Mouse (Mus musculus): ENCODE data around the gene Sppl2a. TPM values are rescaled to one million over a fixed set of nuclear protein-coding genes. Genes with fewer than 3 reads are reported as not detected.
"Not testable (repeated sequence)": the region's sequence is repeated elsewhere in the genome, so short reads cannot be mapped to it uniquely, and the experiment has no call there.

Gene Sppl2a
- polyA plus RNA-seq, 1 experiment, result 24.9 TPM

- Histone ChIP-seq H3K4me3 (ENCODE audit: insufficient read depth, low read depth, low read length) (peak overlapping the region; percentile 22; the same call in 1 of the 2 replicates), H3K36me3 (ENCODE audit: control insufficient read depth, insufficient read depth, low read length) (no peaks in the 10 kb centered on the region), H3K27me3 (replicated peaks; ENCODE audit: control insufficient read depth, insufficient read depth, low read length) (no peaks in the 10 kb centered on the region), H3K27ac (ENCODE audit: insufficient read depth, low read depth, low read length) (peak overlapping the region; percentile 88), H3K4me1 (ENCODE audit: control insufficient read depth, insufficient read depth, low read length) (no peaks in the 10 kb centered on the region; the same call in 1 of the 2 replicates)
- TF ChIP-seq CTCF (conservative IDR thresholded peaks at IDR 0.05; ENCODE audit: insufficient read depth, insufficient read length, low read depth, low read length) (no peak), POLR2A (IDR thresholded peaks at IDR 0.05; ENCODE audit: low read depth, low read length) (no peak)
- 53% methylated on average over 6 of the region's 6 CpGs for WGBS
- peak; percentile 76 for DNase-seq
These were observed 36.1 kb downstream of the Sppl2a start for GRCm38 (mm10) chr2:126896941-126897340.

- no peak overlapping the region for H3K4me3 ChIP-seq (ENCODE audit: insufficient read depth, low read depth, low read length)
- WGBS, result 95% methylated on average over 3 of the region's 3 CpGs
- TF ChIP-seq CTCF (conservative IDR thresholded peaks at IDR 0.05; ENCODE audit: insufficient read depth, insufficient read length, low read depth, low read length) (no peak), POLR2A (IDR thresholded peaks at IDR 0.05; ENCODE audit: low read depth, low read length) (no peak)
These were observed 38.8 kb downstream of the Sppl2a start for GRCm38 (mm10) chr2:126894245-126894644.

GRCm38 (mm10) chr2:126892316-126892715 lies 40.7 kb downstream of the Sppl2a start:
- Histone ChIP-seq H3K27ac (ENCODE audit: insufficient read depth, low read depth, low read length) (peak overlapping the region; percentile 55), H3K4me1 (ENCODE audit: control insufficient read depth, insufficient read depth, low read length) (no peaks in the 10 kb centered on the region; the same call in 1 of the 2 replicates), H3K27me3 (replicated peaks; ENCODE audit: control insufficient read depth, insufficient read depth, low read length) (no peaks in the 10 kb centered on the region), H3K36me3 (ENCODE audit: control insufficient read depth, insufficient read depth, low read length) (no peaks in the 10 kb centered on the region), H3K4me3 (ENCODE audit: insufficient read depth, low read depth, low read length) (no peak overlapping the region)
- 56% methylated on average over 7 of the region's 7 CpGs for WGBS
- peak; percentile 57 for DNase-seq
- TF ChIP-seq CTCF (conservative IDR thresholded peaks at IDR 0.05; ENCODE audit: insufficient read depth, insufficient read length, low read depth, low read length) (no peak), POLR2A (IDR thresholded peaks at IDR 0.05; ENCODE audit: low read depth, low read length) (no peak)

More at GRCm38 (mm10) chr2:126894245-126894644, 38.8 kb downstream of the Sppl2a start:
- Histone ChIP-seq H3K27me3 (replicated peaks; ENCODE audit: control insufficient read depth, insufficient read depth, low read length) (no peaks in the 10 kb centered on the region), H3K36me3 (ENCODE audit: control insufficient read depth, insufficient read depth, low read length) (no peaks in the 10 kb centered on the region), H3K27ac (ENCODE audit: insufficient read depth, low read depth, low read length) (no peak overlapping the region), H3K4me1 (ENCODE audit: control insufficient read depth, insufficient read depth, low read length) (no peaks in the 10 kb centered on the region; the same call in 1 of the 2 replicates)
- no peak for DNase-seq

GRCm38 (mm10) chr2:126891743-126892142 lies 41.3 kb downstream of the Sppl2a start:
- TF ChIP-seq CTCF (conservative IDR thresholded peaks at IDR 0.05; ENCODE audit: insufficient read depth, insufficient read length, low read depth, low read length) (no peak), POLR2A (IDR thresholded peaks at IDR 0.05; ENCODE audit: low read depth, low read length) (no peak)
- Histone ChIP-seq H3K27me3 (replicated peaks; ENCODE audit: control insufficient read depth, insufficient read depth, low read length) (no peaks in the 10 kb centered on the region), H3K27ac (ENCODE audit: insufficient read depth, low read depth, low read length) (no peak overlapping the region), H3K36me3 (ENCODE audit: control insufficient read depth, insufficient read depth, low read length) (no peaks in the 10 kb centered on the region), H3K4me1 (ENCODE audit: control insufficient read depth, insufficient read depth, low read length) (no peaks in the 10 kb centered on the region), H3K4me3 (ENCODE audit: insufficient read depth, low read depth, low read length) (no peak overlapping the region)
- DNase-seq, result no peak

- 61% methylated on average over 3 of the region's 3 CpGs for WGBS
- TF ChIP-seq CTCF (conservative IDR thresholded peaks at IDR 0.05; ENCODE audit: insufficient read depth, insufficient read length, low read depth, low read length), result no peak
- no peak for DNase-seq
- H3K27me3 ChIP-seq (replicated peaks; ENCODE audit: control insufficient read depth, insufficient read depth, low read length), result no peaks in the 10 kb centered on the region
- H3K4me1 ChIP-seq (ENCODE audit: control insufficient read depth, insufficient read depth, low read length), result no peaks in the 10 kb centered on the region
- H3K36me3 ChIP-seq (ENCODE audit: control insufficient read depth, insufficient read depth, low read length), result no peaks in the 10 kb centered on the region
- no peak overlapping the region for H3K27ac ChIP-seq (ENCODE audit: insufficient read depth, low read depth, low read length)
- H3K4me3 ChIP-seq (ENCODE audit: insufficient read depth, low read depth, low read length), result no peak overlapping the region
These were observed 45.9 kb downstream of the Sppl2a start for GRCm38 (mm10) chr2:126887141-126887540.

GRCm38 (mm10) chr2:126885871-126886270 lies 47.2 kb downstream of the Sppl2a start:
- Histone ChIP-seq H3K27ac (ENCODE audit: insufficient read depth, low read depth, low read length) (no peak overlapping the region), H3K4me1 (ENCODE audit: control insufficient read depth, insufficient read depth, low read length) (no peaks in the 10 kb centered on the region), H3K36me3 (ENCODE audit: control insufficient read depth, insufficient read depth, low read length) (no peaks in the 10 kb centered on the region), H3K4me3 (ENCODE audit: insufficient read depth, low read depth, low read length) (no peak overlapping the region), H3K27me3 (replicated peaks; ENCODE audit: control insufficient read depth, insufficient read depth, low read length) (no peaks in the 10 kb centered on the region)
- WGBS, result 62% methylated on average over 2 of the region's 2 CpGs
- no peak for DNase-seq
- TF ChIP-seq POLR2A (IDR thresholded peaks at IDR 0.05; ENCODE audit: low read depth, low read length) (no peak), CTCF (conservative IDR thresholded peaks at IDR 0.05; ENCODE audit: insufficient read depth, insufficient read length, low read depth, low read length) (no peak)

GRCm38 (mm10) chr2:126882711-126883110 lies 50.3 kb downstream of the Sppl2a start:
- H3K4me3 ChIP-seq (ENCODE audit: insufficient read depth, low read depth, low read length); H3K27ac ChIP-seq (ENCODE audit: insufficient read depth, low read depth, low read length); DNase-seq; H3K36me3 ChIP-seq (ENCODE audit: control insufficient read depth, insufficient read depth, low read length); H3K4me1 ChIP-seq (ENCODE audit: control insufficient read depth, insufficient read depth, low read length); H3K27me3 ChIP-seq (replicated peaks; ENCODE audit: control insufficient read depth, insufficient read depth, low read length): not testable (repeated sequence)
- WGBS, result 62% methylated on average over 2 of the region's 2 CpGs

GRCm38 (mm10) chr2:126877991-126878390 lies 55.0 kb downstream of the Sppl2a start:
- DNase-seq, result peak; percentile 69
- H3K4me1 ChIP-seq (ENCODE audit: control insufficient read depth, insufficient read depth, low read length), result peaks cover 12% of the 10 kb centered on the region; the same call in 1 of the 2 replicates
- no peaks in the 10 kb centered on the region for H3K27me3 ChIP-seq (replicated peaks; ENCODE audit: control insufficient read depth, insufficient read depth, low read length)
- H3K4me3 ChIP-seq (ENCODE audit: insufficient read depth, low read depth, low read length), result no peak overlapping the region
- H3K27ac ChIP-seq (ENCODE audit: insufficient read depth, low read depth, low read length), result 0 out of 2 replicates have a peak overlapping the region, but pooled peaks have one; percentile 36
- no peaks in the 10 kb centered on the region for H3K36me3 ChIP-seq (ENCODE audit: control insufficient read depth, insufficient read depth, low read length)
- TF ChIP-seq CTCF (conservative IDR thresholded peaks at IDR 0.05; ENCODE audit: insufficient read depth, insufficient read length, low read depth, low read length), result no peak
- WGBS, result 61% methylated on average over 1 of the region's 1 CpGs
